In the genomic region with DNA sequence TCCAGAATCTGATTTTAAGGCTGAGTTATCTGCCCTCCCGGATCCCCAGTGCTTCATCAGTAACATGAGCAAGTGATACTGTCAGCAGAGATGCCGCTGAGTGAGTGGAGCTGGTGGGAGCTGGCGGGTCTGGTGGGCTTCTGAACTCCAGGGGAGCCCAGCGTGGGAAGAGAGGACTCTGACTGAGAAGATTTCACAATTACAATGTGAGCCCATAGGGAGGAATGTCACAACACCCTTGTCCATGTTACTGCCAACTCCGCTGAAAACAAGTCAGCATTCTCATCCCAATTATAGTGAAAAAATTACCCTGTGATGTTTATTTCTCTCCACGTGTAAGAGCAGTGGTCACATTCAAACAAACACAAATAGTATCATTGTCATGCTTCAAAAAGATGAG, we compare ENCODE assay signal across 23 mouse cellular contexts.
"Had no signal": no experiment of that assay in that cellular context is flagged by ENCODE, and none has a peak within 500 bp of the region (broad histone marks: within the 10 kb centered on the region; RNA-seq: fewer than 3 reads in every experiment).

No protein-coding gene starts in this region.

- H3K4me2 ChIP-seq: heart, embryonic 11.5 days; heart, embryonic 13.5 days; heart, embryonic 15.5 days; hindbrain, embryonic 13.5 days; hindbrain, embryonic 15.5 days; limb, embryonic 13.5 days; limb, embryonic 15.5 days; liver, embryonic 12.5 days had no signal

- H3K36me3 ChIP-seq: heart, embryonic 13.5 days; heart, embryonic 15.5 days; hindbrain, embryonic 13.5 days; hindbrain, embryonic 15.5 days; limb, embryonic 13.5 days; limb, embryonic 15.5 days; liver, embryonic 12.5 days had no signal

- H3K27ac ChIP-seq: heart, embryonic 13.5 days; heart, embryonic 15.5 days; hindbrain, embryonic 13.5 days; hindbrain, embryonic 15.5 days; layer of hippocampus, adult 2 months; left cerebral cortex, adult 2 months; limb, embryonic 13.5 days; limb, embryonic 15.5 days; liver, embryonic 12.5 days; liver, embryonic 14.5 days had no signal

- DNase-seq: gastrocnemius, postnatal 14 days; gastrocnemius, postnatal 36 days; heart, adult 18-20 months; heart, postnatal 14 days; heart, postnatal 36 days; kidney, adult 18-20 months; kidney, adult 8-10 months; kidney, postnatal 10 days; kidney, postnatal 25 days; kidney, postnatal 4 days had no signal

- H3K4me1 ChIP-seq: heart, embryonic 13.5 days; heart, embryonic 15.5 days; hindbrain, embryonic 13.5 days; hindbrain, embryonic 15.5 days; liver, embryonic 12.5 days had no signal

- ATAC-seq: inflammation-experienced regulatory T-cells, adult 6 months; intestine, postnatal 0 days; liver, embryonic 12.5 days had no signal

- H3K4me3 ChIP-seq: heart, embryonic 13.5 days; heart, embryonic 15.5 days; hindbrain, embryonic 13.5 days; hindbrain, embryonic 15.5 days; layer of hippocampus, adult 2 months; left cerebral cortex, adult 2 months; limb, embryonic 13.5 days; limb, embryonic 15.5 days; liver, embryonic 12.5 days had no signal

- H3K9ac ChIP-seq: heart, embryonic 13.5 days; heart, embryonic 15.5 days; hindbrain, embryonic 13.5 days; hindbrain, embryonic 15.5 days; limb, embryonic 13.5 days; limb, embryonic 15.5 days; liver, embryonic 12.5 days; liver, embryonic 14.5 days had no signal

- H3K9me3 ChIP-seq: heart, embryonic 13.5 days; heart, embryonic 15.5 days; hindbrain, embryonic 13.5 days; hindbrain, embryonic 15.5 days; limb, embryonic 13.5 days; limb, embryonic 15.5 days; liver, embryonic 12.5 days had no signal
